9 mouse cellular contexts compared by ENCODE assay signal in the genomic region with DNA sequence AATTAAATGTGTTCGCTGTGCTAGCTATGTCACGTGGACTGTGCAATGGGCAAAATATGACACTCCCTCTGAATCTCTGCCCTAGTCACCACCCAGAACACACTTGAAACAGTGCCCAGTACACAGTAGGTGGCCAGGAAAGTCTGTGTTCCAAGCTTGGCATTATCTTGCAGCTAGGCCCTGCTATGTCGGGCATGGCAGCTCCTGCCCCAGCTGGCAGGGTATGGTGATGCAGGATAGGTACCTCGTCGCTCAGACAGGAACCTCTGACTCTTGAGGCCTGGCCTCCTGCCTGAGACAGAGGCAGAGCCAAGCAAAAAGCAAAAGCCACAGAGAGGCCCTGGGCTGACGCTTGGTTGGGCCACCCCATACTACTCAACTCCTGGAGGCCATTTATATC. TPM values are rescaled to one million over a fixed set of nuclear protein-coding genes. Genes with fewer than 3 reads are reported as not detected.
DNase-seq lines count a peak whose midpoint lies in the region; ATAC-seq lines count a peak whose summit lies in the region.
"Had no signal": no experiment of that assay in that cellular context is flagged by ENCODE, and none has a peak within 500 bp of the region (broad histone marks: within the 10 kb centered on the region; RNA-seq: fewer than 3 reads in every experiment).

No protein-coding gene starts in this region.

- peak; percentile 68 for DNase-seq in adrenal gland, postnatal 10 days
- DNase-seq in adrenal gland, adult 8-10 months: no peak
- peak; percentile 42 for DNase-seq in lung, postnatal 36 days
- no peak for DNase-seq in lung, postnatal 25 days (ENCODE audit: low spot score)
- DNase-seq in heart, postnatal 4 days: peak; percentile 58
- no peak for DNase-seq in thymus, postnatal 10 days (ENCODE audit: low spot score in 2 of 2)
- no peak for DNase-seq in lung, postnatal 14 days
- DNase-seq: liver, embryonic 13.5 days had no signal

- 0 out of 2 replicates have a peak, but pooled peaks have one; percentile 50 for ATAC-seq in common myeloid progenitor, adult 5-6 weeks (replicated peaks; ENCODE audit: low read depth, poor library complexity, severe bottlenecking)

RNA-seq across cellular contexts. Expression of a gene that starts 57.9 kb away (rescaled TPM):
- total RNA-seq in adrenal gland, postnatal 10 days (2021): 10 to 100 TPM; 20.3 to 23.7 TPM
- total RNA-seq in adrenal gland, adult 8-10 months (2022): 10 to 100 TPM; 22.3 to 41.0 (median 31.9) TPM
- total RNA-seq in common myeloid progenitor, adult 5-6 weeks (2017): 17.7 and 22.4 TPM in 2 replicates
- 10 to 100 TPM; 25.4 to 27.4 TPM for total RNA-seq in heart, postnatal 4 days (2021)

Comparison
In these comparisons a context has a peak if more than half of its experiments do, and no peak if none do; other contexts are left out.
1. DNase-seq: peak in adrenal gland, postnatal 10 days (single experiment), lung, postnatal 36 days (single experiment) and heart, postnatal 4 days (single experiment); none in adrenal gland, adult 8-10 months (single experiment), lung, postnatal 25 days (single experiment), thymus, postnatal 10 days (0 of 2) and lung, postnatal 14 days (single experiment).